Mouse (Mus musculus): ENCODE measurements around the gene Fam151a. TPM values are rescaled to one million over a fixed set of nuclear protein-coding genes. Genes with fewer than 3 reads are reported as not detected.
"Not testable (repeated sequence)": the region's sequence is repeated elsewhere in the genome, so short reads cannot be mapped to it uniquely, and the experiment has no call there.

Fam151a gene
- polyA plus RNA-seq, 1 experiment from 2014 or later = 0.19 TPM

GRCm38 (mm10) chr4:106793826-106794225, 60.1 kb downstream of the Fam151a start:
- ATAC-seq (ENCODE audit: borderline replicate concordance, extremely low read depth, low FRiP score, low TSS enrichment) = not testable (repeated sequence)
- WGBS = 93% methylated on average over 9 of the region's 9 CpGs

GRCm38 (mm10) chr4:106794247-106794646, 60.6 kb downstream of the Fam151a start:
- H3K27me3 ChIP-seq = no peaks in the 10 kb centered on the region
- no peak overlapping the region for H3K4me3 ChIP-seq
- H3K36me3 ChIP-seq = no peaks in the 10 kb centered on the region
- no peaks in the 10 kb centered on the region for H3K9me3 ChIP-seq
- H3K9ac ChIP-seq = no peak overlapping the region
- no peak overlapping the region for H3K27ac ChIP-seq
- ATAC-seq (ENCODE audit: borderline replicate concordance, extremely low read depth, low FRiP score, low TSS enrichment) = no peak
- peaks cover 9% of the 10 kb centered on the region for H3K4me1 ChIP-seq
- no peak overlapping the region for H3K4me2 ChIP-seq
- WGBS = 77% methylated on average over 7 of the region's 7 CpGs

More at GRCm38 (mm10) chr4:106793826-106794225, 60.1 kb downstream of the Fam151a start:
- H3K4me1 ChIP-seq, H3K27ac ChIP-seq, H3K9ac ChIP-seq, H3K4me2 ChIP-seq, H3K9me3 ChIP-seq, H3K27me3 ChIP-seq, H3K4me3 ChIP-seq, H3K36me3 ChIP-seq: not testable (repeated sequence)

GRCm38 (mm10) chr4:106795289-106795688, 61.6 kb downstream of the Fam151a start:
- Histone ChIP-seq H3K27ac (no peak overlapping the region), H3K4me2 (no peak overlapping the region), H3K9ac (no peak overlapping the region), H3K36me3 (no peaks in the 10 kb centered on the region), H3K27me3 (no peaks in the 10 kb centered on the region), H3K4me3 (no peak overlapping the region), H3K9me3 (no peaks in the 10 kb centered on the region), H3K4me1 (peaks cover 16% of the 10 kb centered on the region)
- 59% methylated on average over 2 of the region's 2 CpGs for WGBS
- no peak for ATAC-seq (ENCODE audit: borderline replicate concordance, extremely low read depth, low FRiP score, low TSS enrichment)

Other genes with a start within 250 kb of the Fam151a start
- gene Bsnd, start 241.6 kb upstream of the Fam151a start, polyA plus RNA-seq (2015; fragmentation: Nextera tagmentation; extraction: Ambion mirVana) = not detected in 2 replicates
- 4.6 and 4.9 TPM in 2 replicates for gene Dhcr24, start 172.9 kb upstream of the Fam151a start, polyA plus RNA-seq (2015; fragmentation: Nextera tagmentation; extraction: Ambion mirVana)
- not detected in 2 replicates for gene Lexm, start 116.6 kb upstream of the Fam151a start, polyA plus RNA-seq (2015; fragmentation: Nextera tagmentation; extraction: Ambion mirVana)
- gene Ttc22, start 111.5 kb upstream of the Fam151a start, polyA plus RNA-seq (2015; fragmentation: Nextera tagmentation; extraction: Ambion mirVana) = 1.1 TPM in 2 replicates
- gene Pars2, start 82.8 kb upstream of the Fam151a start, polyA plus RNA-seq (2015; fragmentation: Nextera tagmentation; extraction: Ambion mirVana) = 12.9 and 13.5 TPM in 2 replicates
- gene Ttc4, start 54.9 kb upstream of the Fam151a start, polyA plus RNA-seq (2015; fragmentation: Nextera tagmentation; extraction: Ambion mirVana) = 84.2 and 91.5 TPM in 2 replicates
- 0.24 and 0.55 TPM in 2 replicates for gene Mroh7, start 3.0 kb upstream of the Fam151a start, polyA plus RNA-seq (2015; fragmentation: Nextera tagmentation; extraction: Ambion mirVana)
- 1.4 TPM in 2 replicates for gene Acot11, start 71.1 kb downstream of the Fam151a start, polyA plus RNA-seq (2015; fragmentation: Nextera tagmentation; extraction: Ambion mirVana)
- gene Ssbp3, start 176.8 kb downstream of the Fam151a start, polyA plus RNA-seq (2015; fragmentation: Nextera tagmentation; extraction: Ambion mirVana) = 90.3 and 90.4 TPM in 2 replicates

Data from lung, embryonic 15.5 days (tissue).